Mouse (Mus musculus): ENCODE data around the gene Dvl3. TPM values are rescaled to one million over a fixed set of nuclear protein-coding genes. Genes with fewer than 3 reads are reported as not detected.
A peak's percentile ranks its signal among the peaks of the same experiment; 100 is the strongest.

The Dvl3 gene
- total RNA-seq (2014; rRNA removed): 21.1 and 28.6 TPM in 2 replicates
- 23.9 and 25.8 TPM in 2 replicates for polyA plus RNA-seq (2015; fragmentation: Nextera tagmentation; extraction: Ambion mirVana)

GRCm38 (mm10) chr16:20516726-20517201 is at the start of gene Dvl3:
Dvl3 (plus strand) TSS chr16:20516982.
- no peaks in the 10 kb centered on the region for H3K9me3 ChIP-seq (ENCODE audit: low read length)
- H3K9ac ChIP-seq: peak within 1 kb of the TSS; percentile 94
- DNase-seq: peak; percentile 88
- H3K36me3 ChIP-seq (ENCODE audit: insufficient read depth): peaks cover 14% of the 10 kb centered on the region; the same call in 1 of the 2 replicates
- H3K27me3 ChIP-seq (ENCODE audit: insufficient read depth, low read length): no peaks in the 10 kb centered on the region
- peaks cover 9% of the 10 kb centered on the region; the same call in 1 of the 2 replicates for H3K4me1 ChIP-seq (ENCODE audit: insufficient read depth)
- peak; percentile 96 for ATAC-seq
- peak within 1 kb of the TSS; percentile 86 for H3K4me2 ChIP-seq (ENCODE audit: low read depth)
- H3K4me3 ChIP-seq (ENCODE audit: low read depth, low read length): peak within 1 kb of the TSS; percentile 93
- peak within 1 kb of the TSS; percentile 86 for H3K27ac ChIP-seq (ENCODE audit: low read depth, low read length)
- WGBS: 2% methylated on average over 39 of the region's 55 CpGs
- peak; percentile 60 for TF ChIP-seq CTCF (IDR thresholded peaks at IDR 0.05; ENCODE audit: low read depth)

- no peak overlapping the region for H3K4me3 ChIP-seq (ENCODE audit: low read depth, low read length)
- no peak for DNase-seq
- H3K4me2 ChIP-seq (ENCODE audit: low read depth): no peak overlapping the region
- no peak overlapping the region for H3K27ac ChIP-seq (ENCODE audit: low read depth, low read length)
- no peaks in the 10 kb centered on the region for H3K27me3 ChIP-seq (ENCODE audit: insufficient read depth, low read length)
- H3K9ac ChIP-seq: no peak overlapping the region
- TF ChIP-seq CTCF (IDR thresholded peaks at IDR 0.05; ENCODE audit: low read depth): no peak
- ATAC-seq: no peak
- H3K36me3 ChIP-seq (ENCODE audit: insufficient read depth): no peaks in the 10 kb centered on the region
- 96% methylated on average over 2 of the region's 2 CpGs for WGBS
- no peaks in the 10 kb centered on the region for H3K4me1 ChIP-seq (ENCODE audit: insufficient read depth)
- H3K9me3 ChIP-seq (ENCODE audit: low read length): no peaks in the 10 kb centered on the region
Measured at GRCm38 (mm10) chr16:20470981-20471380, 45.8 kb upstream of the Dvl3 start.

DNA sequence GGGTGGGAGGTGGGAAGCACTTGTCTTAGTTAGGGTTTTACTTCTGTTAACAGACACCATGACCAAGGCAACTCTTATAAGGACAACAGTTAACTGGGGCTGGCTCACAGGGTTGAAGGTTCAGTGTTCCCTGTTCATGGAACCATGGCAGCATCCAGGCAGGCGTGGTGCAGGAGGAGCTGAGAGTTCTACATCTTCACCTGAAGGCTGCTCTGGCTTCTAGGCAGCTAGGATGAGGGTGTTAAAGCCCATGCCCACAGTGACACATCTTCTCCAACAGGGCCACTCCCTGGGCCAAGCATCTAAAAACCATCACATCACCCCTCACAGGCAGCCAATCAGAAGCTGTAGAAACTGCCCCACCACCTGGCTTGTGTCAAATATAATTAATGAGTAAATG is 45.1 kb upstream of the Dvl3 start:
- whole genome bisulfite sequencing: 71% methylated on average over 1 of the region's 1 CpGs
- no peaks in the 10 kb centered on the region for H3K36me3 ChIP-seq (ENCODE audit: insufficient read depth)
- no peaks in the 10 kb centered on the region for H3K9me3 ChIP-seq (ENCODE audit: low read length)
- ATAC-seq (no peak), DNase-seq (no peak)
- H3K4me3 ChIP-seq (ENCODE audit: low read depth, low read length): no peak overlapping the region
- no peak for TF ChIP-seq CTCF (IDR thresholded peaks at IDR 0.05; ENCODE audit: low read depth)
- no peaks in the 10 kb centered on the region for H3K27me3 ChIP-seq (ENCODE audit: insufficient read depth, low read length)
- no peak overlapping the region for H3K4me2 ChIP-seq (ENCODE audit: low read depth)
- H3K9ac ChIP-seq: no peak overlapping the region
- no peaks in the 10 kb centered on the region for H3K4me1 ChIP-seq (ENCODE audit: insufficient read depth)
- H3K27ac ChIP-seq (ENCODE audit: low read depth, low read length): no peak overlapping the region

GRCm38 (mm10) chr16:20473748-20474147 is 43.0 kb upstream of the Dvl3 start:
- no peaks in the 10 kb centered on the region for H3K36me3 ChIP-seq (ENCODE audit: insufficient read depth)
- DNase-seq (no peak), ATAC-seq (no peak)
- H3K27me3 ChIP-seq (ENCODE audit: insufficient read depth, low read length): no peaks in the 10 kb centered on the region
- H3K27ac ChIP-seq (ENCODE audit: low read depth, low read length): no peak overlapping the region
- no peak overlapping the region for H3K9ac ChIP-seq
- H3K4me3 ChIP-seq (ENCODE audit: low read depth, low read length): no peak overlapping the region
- no peak for TF ChIP-seq CTCF (IDR thresholded peaks at IDR 0.05; ENCODE audit: low read depth)
- whole genome bisulfite sequencing: 65% methylated on average over 1 of the region's 1 CpGs
- H3K9me3 ChIP-seq (ENCODE audit: low read length): no peaks in the 10 kb centered on the region
- no peaks in the 10 kb centered on the region for H3K4me1 ChIP-seq (ENCODE audit: insufficient read depth)
- no peak overlapping the region for H3K4me2 ChIP-seq (ENCODE audit: low read depth)

- no peaks in the 10 kb centered on the region for H3K27me3 ChIP-seq (ENCODE audit: insufficient read depth, low read length)
- no peak overlapping the region for H3K4me2 ChIP-seq (ENCODE audit: low read depth)
- WGBS: 93% methylated on average over 8 of the region's 8 CpGs
- no peak for DNase-seq
- H3K9me3 ChIP-seq (ENCODE audit: low read length): no peaks in the 10 kb centered on the region
- H3K9ac ChIP-seq: no peak overlapping the region
- H3K4me3 ChIP-seq (ENCODE audit: low read depth, low read length): no peak overlapping the region
- no peaks in the 10 kb centered on the region for H3K36me3 ChIP-seq (ENCODE audit: insufficient read depth)
- ATAC-seq: no peak
- TF ChIP-seq CTCF (IDR thresholded peaks at IDR 0.05; ENCODE audit: low read depth): no peak
- H3K27ac ChIP-seq (ENCODE audit: low read depth, low read length): no peak overlapping the region
- H3K4me1 ChIP-seq (ENCODE audit: insufficient read depth): no peaks in the 10 kb centered on the region
Measured at GRCm38 (mm10) chr16:20474211-20474610, 42.6 kb upstream of the Dvl3 start.

DNA sequence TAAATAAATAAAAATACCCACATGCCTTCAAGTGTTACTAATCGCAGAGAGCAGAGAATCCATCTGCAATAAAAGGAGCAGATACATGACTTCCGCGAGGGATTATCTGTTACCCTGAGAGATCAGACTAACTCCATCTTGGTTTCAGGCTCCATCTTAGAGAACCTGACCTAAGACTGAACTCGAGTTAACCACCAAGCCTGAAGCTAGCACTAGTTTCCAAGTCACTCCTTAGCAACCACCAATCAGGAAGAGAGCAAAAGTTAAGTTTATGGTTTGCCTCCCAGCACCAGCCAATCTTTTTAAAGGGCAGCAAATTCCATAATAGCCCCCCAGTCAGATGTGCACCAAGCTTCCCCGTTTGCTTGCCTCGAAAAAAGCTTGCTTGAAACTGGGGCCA is 42.0 kb upstream of the Dvl3 start:
- no peak for DNase-seq
- no peak for ATAC-seq
- no peak for TF ChIP-seq CTCF (IDR thresholded peaks at IDR 0.05; ENCODE audit: low read depth)
- Histone ChIP-seq H3K36me3 (ENCODE audit: insufficient read depth) (no peaks in the 10 kb centered on the region), H3K27me3 (ENCODE audit: insufficient read depth, low read length) (no peaks in the 10 kb centered on the region), H3K4me2 (ENCODE audit: low read depth) (no peak overlapping the region), H3K9me3 (ENCODE audit: low read length) (no peaks in the 10 kb centered on the region), H3K9ac (no peak overlapping the region), H3K4me1 (ENCODE audit: insufficient read depth) (no peaks in the 10 kb centered on the region), H3K4me3 (ENCODE audit: low read depth, low read length) (no peak overlapping the region), H3K27ac (ENCODE audit: low read depth, low read length) (no peak overlapping the region)
- WGBS: 88% methylated on average over 6 of the region's 6 CpGs

DNA sequence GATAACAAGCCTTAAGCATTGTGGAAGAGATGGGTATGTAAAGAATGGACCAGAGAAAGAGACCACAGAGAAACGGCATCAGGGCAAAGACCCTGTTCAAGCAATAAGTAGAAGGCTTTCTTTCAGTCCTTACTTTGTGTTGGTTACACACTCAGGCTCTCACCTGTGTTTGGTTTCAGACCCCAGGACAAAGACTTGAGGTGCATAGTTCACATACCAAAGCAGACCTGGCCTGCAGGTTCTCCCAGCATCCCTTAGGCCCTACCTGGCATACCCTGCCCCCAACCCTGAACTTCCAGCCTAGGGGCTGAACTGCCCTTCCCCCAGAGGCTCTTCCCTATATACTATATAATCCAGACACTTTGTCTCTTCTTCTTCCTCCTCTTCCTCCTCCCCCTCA is 41.4 kb upstream of the Dvl3 start:
- Histone ChIP-seq H3K4me1 (ENCODE audit: insufficient read depth) (no peaks in the 10 kb centered on the region), H3K36me3 (ENCODE audit: insufficient read depth) (no peaks in the 10 kb centered on the region), H3K9me3 (ENCODE audit: low read length) (no peaks in the 10 kb centered on the region), H3K27me3 (ENCODE audit: insufficient read depth, low read length) (no peaks in the 10 kb centered on the region), H3K4me2 (ENCODE audit: low read depth) (no peak overlapping the region), H3K9ac (no peak overlapping the region), H3K27ac (ENCODE audit: low read depth, low read length) (no peak overlapping the region), H3K4me3 (ENCODE audit: low read depth, low read length) (no peak overlapping the region)
- 86% methylated on average over 1 of the region's 1 CpGs for WGBS
- DNase-seq (no peak), ATAC-seq (no peak)
- TF ChIP-seq CTCF (IDR thresholded peaks at IDR 0.05; ENCODE audit: low read depth): no peak
